Mouse (Mus musculus) ES-Bruce4 (cell line): Measurements from ENCODE around the gene Tent4a.

Source experiments
- CTCF ChIP-seq: IDR thresholded peaks from one replicate; pipeline ENCODE4 v1.8.1; 2011; ENCODE audit warnings: low read depth, low read length
- EP300 ChIP-seq: IDR thresholded peaks from 2 replicates; pipeline ENCODE4 v1.6.1; 2011; ENCODE audit warnings: low read depth, low read length; ENCODE audit not compliant: insufficient read depth

GRCm38 (mm10) chr13:69569201-69569600, 34.8 kb upstream of the Tent4a start:
- TF ChIP-seq CTCF (no peak), EP300 (no peak)
